Mouse (Mus musculus): ENCODE results near the gene Nlgn3.

Nlgn3 gene

DNA sequence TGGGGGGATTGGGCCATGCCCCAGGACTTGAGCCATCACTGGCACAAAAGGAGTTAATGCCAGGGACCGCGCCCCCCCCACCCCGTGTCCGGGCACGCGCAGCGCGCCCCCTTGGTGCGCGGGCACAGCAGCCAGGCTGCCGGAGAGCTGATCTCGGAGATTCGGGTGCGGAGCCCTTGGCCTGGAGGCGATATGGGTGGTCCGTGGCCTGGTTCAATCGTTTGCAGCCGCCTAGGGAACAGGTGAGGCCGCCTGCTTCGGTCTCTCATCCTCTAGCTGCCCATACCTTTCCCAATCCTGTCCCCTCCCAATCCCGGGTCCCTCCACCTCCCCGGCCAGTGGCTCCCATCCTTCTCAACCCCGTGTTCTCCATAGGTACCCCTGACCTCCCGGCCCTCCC, at the start of gene Nlgn3:
Nlgn3 (plus strand) TSS at position 114 of the 400 bp plus-strand sequence.
- peak; percentile 38 for DNase-seq (ENCODE audit: low spot score)

DNA sequence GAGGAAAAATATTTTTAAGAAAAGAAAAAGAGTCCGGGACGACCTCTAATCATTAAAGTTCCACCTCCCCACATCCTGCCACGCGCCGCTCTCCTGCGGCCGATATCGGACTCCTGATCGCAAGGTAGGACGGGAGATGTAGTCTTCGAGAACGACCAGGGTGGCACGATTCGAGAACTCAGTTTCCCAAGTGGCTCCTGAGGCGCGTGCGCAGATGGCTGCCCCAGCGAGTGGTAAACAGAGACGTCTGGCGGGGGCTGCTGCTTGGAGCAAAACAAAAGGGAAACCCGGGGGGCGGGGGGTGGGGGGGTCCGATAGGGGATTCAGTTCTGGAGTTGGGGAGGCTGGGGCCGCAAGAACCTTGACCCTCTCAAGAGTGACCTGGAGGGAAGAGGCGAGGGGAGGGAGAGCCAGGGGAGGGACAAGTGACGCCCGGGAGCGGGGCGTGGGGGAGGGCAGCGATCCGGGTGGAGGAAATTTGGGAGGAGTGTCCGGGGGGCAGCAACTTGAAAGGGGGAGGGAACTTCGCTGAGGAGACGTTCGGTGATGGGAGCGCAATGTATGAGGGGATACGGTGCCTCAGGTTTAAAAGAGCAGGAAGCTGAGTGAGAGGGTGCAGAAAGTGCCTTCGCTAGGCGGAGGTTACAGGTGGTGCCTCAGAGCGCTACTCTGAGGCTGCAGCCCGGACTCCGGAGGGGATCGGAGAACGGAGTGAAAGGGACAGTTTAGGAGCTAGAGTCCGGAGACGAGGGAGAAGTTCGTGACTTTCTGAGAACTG, 44.8 kb upstream of the Nlgn3 start, which contains the start of gene Foxo4:
Foxo4 (plus strand) TSS at position 577 of the 778 bp plus-strand sequence.
- DNase-seq (ENCODE audit: low spot score), result peak; percentile 94

DNA sequence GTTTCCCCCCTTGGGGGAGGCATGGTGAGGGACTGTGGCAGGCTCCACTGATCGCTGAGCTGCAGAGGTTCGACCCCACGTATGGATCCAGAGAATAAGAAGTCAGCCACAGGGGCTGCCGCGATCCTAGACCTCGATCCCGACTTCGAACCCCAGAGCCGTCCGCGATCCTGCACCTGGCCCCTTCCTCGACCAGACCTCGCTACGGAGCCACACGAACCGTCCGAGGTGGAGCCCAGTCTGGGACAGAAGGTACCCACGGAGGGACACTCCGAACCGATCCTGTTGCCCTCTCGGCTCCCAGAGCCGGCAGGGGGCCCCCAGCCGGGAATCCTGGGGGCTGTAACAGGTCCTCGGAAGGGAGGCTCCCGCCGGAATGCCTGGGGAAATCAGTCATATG, 44.2 kb upstream of the Nlgn3 start:
- peak; percentile 16 for DNase-seq (ENCODE audit: low spot score)

DNA sequence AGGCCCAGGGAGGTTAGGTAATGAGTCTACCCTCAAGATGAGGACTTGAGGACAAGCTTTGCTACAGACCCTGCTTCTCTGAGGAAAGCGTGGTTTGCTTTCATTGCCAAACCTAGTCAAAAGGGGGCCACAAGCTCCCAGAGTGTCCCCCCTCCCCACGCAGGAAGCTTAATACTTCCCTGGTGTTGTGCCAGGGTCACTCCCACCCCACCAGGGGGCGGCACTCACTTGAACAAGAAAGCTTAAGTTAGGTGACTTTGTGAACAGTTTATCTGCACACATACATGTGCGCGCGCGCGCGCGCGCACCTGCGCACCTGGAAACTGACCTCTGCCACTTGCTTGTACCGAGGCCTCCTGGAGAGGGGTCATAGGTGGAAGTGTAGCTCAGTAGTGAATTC, 42.4 kb upstream of the Nlgn3 start:
- DNase-seq (ENCODE audit: low spot score), result no peak

DNA sequence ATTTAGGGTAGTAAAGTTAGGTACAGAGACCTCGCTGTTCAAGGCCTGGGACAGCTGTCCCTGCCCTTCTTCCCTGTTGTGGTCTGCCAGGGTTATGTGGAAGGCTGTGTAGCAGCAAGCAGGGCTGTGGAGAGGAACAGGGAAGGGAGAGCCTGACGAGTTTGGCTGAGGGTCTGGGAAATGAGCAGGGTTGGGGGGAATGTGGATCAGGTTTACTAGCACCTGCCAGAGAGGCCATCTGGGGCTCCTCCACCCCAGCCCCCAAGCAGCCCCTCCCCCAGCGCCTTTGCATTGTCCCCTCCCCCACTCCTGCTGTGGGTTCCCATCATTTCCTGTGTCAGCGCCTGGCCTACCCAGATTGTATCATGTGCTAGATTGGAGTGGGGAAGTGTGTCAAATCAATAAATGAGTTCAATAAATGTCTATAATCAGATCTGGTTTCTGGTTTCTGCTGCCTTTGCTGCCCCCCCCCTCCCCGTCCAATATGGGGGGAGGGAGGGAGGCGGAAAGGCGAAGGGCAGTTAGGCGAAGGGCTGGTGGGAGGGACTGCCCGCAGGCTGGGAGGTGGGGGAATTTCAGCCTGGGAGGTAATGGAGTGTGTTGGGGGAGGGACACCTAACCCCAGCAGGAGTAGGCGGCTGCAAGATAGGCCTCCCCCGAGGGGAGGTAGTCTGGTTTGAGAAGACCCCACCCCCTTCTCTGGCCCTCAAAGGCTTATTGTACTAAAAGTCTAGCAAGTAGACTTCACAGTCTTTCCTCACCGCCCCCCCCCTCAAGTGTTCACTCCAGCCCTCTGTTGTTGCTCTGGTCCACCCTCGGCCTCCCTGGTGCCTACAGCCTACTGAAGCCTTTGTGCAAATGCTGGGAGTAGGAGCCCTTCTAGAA, 38.3 kb upstream of the Nlgn3 start:
- DNase-seq (ENCODE audit: low spot score), result peak; percentile 60

DNA sequence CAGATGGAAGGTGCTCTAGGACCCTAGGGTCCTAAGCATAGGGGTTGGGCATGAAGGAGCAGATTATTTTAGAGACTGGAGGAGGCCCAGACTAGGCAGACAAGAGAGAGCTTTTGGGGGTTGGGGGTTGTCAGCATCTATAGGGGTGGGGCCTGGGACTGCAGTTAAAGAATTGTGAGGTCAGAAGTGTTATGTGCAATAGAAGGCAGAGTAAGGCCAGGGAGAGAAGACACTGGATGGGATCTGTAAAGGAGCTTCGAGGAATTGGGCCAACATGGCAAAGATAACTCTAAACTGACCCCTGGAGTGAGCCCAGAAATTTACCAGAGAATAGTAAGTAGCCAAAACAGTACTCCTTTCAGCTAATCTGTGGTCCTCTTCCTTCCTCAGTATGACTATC, 35.1 kb upstream of the Nlgn3 start, which contains the start of gene Gm614:
Gm614 (minus strand) TSS at position 101 of the 400 bp plus-strand sequence.
- DNase-seq (ENCODE audit: low spot score), result no peak

DNA sequence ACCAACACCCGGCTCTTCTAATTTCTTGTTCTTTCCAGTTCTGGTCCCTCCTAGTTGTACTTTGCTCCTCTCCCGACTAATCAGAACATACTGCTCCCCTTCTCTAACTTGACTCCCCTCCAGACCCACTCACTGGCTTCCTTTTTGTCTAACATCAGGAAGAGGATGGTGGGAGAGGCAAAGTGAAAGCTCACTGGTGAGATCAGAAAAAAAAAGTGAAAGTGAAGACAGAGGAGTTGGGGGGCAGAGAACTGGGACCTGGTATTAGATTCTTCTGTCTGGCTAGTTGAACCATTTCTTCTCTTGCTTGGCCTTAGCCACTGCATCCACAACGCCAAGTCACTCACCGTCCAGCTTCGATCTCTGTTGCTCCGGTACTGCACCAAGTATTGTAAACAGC, 32.3 kb upstream of the Nlgn3 start:
- no peak for DNase-seq (ENCODE audit: low spot score)

DNA sequence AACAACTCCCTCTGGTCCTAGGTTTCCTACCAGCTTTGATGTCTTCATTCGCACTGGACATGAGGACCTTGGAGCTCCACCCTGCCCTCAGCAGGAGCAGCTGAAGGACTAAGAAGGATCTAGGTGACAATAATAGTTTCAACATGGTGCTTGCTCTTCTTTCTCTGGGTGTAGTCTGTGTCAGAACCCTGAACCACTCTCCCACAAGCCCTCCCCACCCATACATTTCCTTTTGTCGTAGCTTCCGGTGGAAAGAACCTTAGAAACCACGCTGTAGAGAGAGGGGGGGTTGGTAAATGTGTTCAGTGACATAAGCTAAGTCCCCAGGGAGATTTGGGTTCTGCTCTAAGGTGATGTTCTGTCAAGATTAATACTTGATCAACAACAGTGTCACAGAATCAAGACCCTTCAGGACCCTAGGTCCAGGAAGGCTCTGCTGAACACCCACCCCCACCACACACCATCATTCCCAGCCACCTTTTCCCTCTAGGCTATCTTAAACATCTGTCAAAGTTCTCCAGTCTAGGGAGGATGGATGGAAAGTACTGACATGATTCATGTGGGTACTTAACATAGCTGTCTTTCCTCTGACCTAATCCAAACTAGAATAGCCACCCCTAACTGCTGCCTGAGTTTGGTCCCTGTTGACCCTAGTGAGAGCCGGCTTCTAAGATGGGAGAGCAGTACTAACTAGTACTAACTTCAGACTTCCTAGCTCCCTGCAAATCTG, 30.8 kb upstream of the Nlgn3 start, which contains the start of gene Il2rg:
Il2rg (minus strand) TSS at position 231 of the 730 bp plus-strand sequence.
- no peak for DNase-seq (ENCODE audit: low spot score)

- no peak for DNase-seq (ENCODE audit: low spot score)
These were observed 30.2 kb upstream of the Nlgn3 start, which contains the start of gene Gm20489 for GRCm38 (mm10) chrX:101268755-101269124. Gene Gm20489, minus strand, starts transcription at chrX:101269023.

DNA sequence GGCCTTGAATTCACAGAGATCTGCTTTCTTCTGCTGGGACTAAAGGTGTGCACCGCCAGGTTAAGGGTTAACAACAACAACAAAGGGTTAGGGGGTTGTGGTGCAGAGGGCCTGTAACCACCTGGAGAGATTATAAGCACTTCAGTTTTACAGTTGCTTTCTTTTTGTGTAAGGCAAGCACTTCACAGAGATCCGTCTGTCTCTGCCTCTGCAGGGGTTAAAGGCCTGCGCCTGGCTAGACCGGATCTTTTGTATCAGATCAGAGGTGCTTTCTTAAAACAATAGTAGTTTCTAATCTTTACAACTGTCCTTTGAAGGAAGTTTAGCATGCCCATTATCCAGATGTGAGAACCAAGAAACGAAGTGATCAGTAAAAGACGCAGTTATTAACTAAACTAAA, 25.6 kb upstream of the Nlgn3 start:
- DNase-seq (ENCODE audit: low spot score), result no peak

GRCm38 (mm10) chrX:101273875-101274738, 24.9 kb upstream of the Nlgn3 start, which contains the start of gene Med12:
Gene Med12, plus strand, starts transcription at chrX:101274030.
- DNase-seq (ENCODE audit: low spot score), result peak; percentile 92

DNA sequence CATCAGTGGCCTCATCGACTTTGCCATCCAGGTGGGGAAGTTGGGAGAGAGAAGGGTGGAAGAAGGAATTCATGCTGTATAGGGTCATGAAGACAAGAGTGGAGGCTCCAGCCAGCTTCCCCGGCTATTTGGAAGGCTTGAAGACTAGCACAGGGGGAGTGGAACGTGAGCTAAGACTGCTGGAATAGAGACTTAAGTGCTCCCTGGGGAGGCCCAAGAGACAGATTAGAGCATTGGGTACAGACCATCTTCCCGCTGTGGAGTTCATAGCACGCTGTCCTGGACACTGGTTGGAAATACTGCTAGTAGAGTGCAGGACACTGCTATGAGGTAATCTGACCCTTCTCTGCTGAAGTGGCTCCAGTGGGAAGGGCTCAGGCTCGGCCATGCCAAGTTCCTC, 16.2 kb upstream of the Nlgn3 start:
- DNase-seq (ENCODE audit: low spot score), result no peak

GRCm38 (mm10) chrX:101285534-101285933, 13.4 kb upstream of the Nlgn3 start:
- DNase-seq (ENCODE audit: low spot score), result peak; percentile 71

DNA sequence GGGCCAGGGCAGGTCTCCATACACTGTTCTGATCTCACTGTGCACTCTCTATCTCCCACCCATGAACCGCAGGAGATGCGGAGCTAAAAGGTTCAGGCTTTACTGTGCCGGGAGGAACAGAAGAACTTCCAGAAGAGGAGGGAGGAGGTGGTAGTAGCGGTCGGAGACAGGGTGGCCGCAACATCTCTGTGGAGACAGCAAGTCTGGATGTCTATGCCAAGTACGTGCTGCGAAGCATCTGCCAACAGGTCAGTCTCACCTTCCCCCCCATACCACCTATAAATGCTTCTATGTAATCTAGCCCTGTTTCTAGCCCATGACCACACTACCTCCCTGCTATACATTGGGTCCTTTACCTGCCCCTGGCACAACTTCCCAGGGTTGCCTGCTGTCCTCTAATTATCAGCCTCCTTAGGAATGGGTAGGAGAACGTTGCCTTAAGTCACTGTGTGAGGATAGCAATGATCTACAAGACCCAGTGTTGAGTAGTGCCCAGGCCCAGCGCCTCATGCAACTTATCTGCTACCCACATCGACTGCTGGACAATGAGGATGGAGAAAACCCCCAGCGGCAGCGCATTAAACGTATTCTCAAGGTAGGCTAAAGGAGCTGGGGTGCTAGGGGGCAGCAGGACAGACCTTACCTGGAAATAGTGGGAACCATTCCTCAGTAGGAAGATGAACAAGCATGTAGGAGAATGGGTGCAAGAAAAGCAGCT, 12.9 kb upstream of the Nlgn3 start:
- DNase-seq (ENCODE audit: low spot score), result no peak

DNA sequence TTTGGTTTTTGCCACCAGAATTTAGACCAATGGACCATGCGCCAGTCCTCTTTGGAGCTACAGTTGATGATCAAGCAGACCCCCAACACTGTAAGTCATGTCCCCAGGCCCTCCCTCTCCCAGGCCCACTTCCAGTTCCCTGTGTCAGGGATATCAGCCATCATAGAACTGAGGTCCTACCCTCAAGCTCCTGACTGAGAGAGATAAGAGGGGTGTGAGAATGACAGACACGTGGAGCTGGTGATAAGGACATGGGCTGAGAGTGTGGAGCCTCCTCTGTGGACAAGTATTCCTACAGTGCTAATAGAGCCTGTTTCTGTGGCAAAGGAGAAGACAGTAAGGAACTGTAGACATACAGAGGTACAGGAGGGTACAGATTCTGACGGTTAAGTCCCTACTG, 11.4 kb upstream of the Nlgn3 start:
- no peak for DNase-seq (ENCODE audit: low spot score)

DNA sequence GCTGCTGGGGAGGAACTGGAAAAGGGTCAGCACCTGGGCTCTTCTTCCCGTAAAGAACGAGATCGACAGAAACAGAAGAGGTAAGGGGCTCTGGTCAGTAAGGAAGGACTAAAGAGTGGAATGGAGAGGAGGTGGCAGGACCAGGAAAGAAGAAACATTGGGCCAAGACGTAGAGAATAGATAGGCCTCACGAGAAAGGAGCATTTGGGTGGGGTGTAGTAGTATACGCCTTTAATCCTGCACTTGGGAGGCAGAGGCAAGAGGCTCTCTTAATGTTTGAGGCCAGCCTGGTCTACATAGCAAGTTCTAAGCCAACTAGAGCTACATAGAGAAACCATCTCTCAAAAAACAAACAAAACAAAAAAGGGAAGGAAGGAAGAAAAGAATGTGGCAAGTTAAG, 10.5 kb upstream of the Nlgn3 start:
- DNase-seq (ENCODE audit: low spot score), result no peak

DNA sequence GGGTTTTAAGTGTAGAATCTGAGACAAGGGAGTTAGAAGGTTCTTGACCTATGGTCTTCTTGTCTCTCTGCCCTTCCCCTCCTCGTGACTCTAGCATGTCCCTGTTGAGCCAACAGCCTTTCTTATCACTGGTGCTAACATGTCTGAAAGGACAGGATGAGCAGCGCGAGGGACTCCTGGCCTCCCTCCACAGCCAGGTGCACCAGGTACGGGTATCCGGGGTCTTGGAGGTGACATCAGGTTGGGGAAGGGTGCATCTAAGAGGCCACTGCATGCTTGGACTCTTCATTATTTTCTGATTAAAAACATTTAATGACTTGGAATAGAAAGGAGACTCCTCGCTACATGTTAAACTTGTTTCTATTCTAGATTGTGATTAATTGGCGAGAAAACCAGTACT, 9.9 kb upstream of the Nlgn3 start:
- no peak for DNase-seq (ENCODE audit: low spot score)

GRCm38 (mm10) chrX:101290111-101290510, 8.9 kb upstream of the Nlgn3 start:
- DNase-seq (ENCODE audit: low spot score), result no peak

GRCm38 (mm10) chrX:101299473-101300426, 782 bp downstream of the Nlgn3 start:
- DNase-seq (ENCODE audit: low spot score), result peak; percentile 46

All from embryo, embryonic 10 days (tissue).